Mouse (Mus musculus) layer of hippocampus, postnatal 14 days (tissue): ENCODE results near the gene Gmeb2. TPM values are rescaled to one million over a fixed set of nuclear protein-coding genes. Genes with fewer than 3 reads are reported as not detected.

Experiments
- DNase-seq, 2 experiments: peaks; one replicate each; pipeline ENCODE4 v3.0.0; 2021 to 2022; ENCODE audit warnings: low spot score in 2 of 2, mixed read lengths in 1 of 2
- total RNA-seq, 2 experiments: library from RNA; stranded (reverse); gene quantifications; 2 replicates each; pipeline ENCODE4 v1.2.3; 2021

Gmeb2 gene
- total RNA-seq, 2 experiments from 2014 or later: 16.3 to 20.1 TPM

GRCm38 (mm10) chr2:181233443-181233842 lies 54.4 kb downstream of the Gmeb2 start:
- DNase-seq: no peak

- no peak for DNase-seq
Measured at GRCm38 (mm10) chr2:181231171-181231570, 56.7 kb downstream of the Gmeb2 start.

GRCm38 (mm10) chr2:181228335-181228734 lies 59.5 kb downstream of the Gmeb2 start:
- no peak for DNase-seq

GRCm38 (mm10) chr2:181227122-181227521 lies 60.7 kb downstream of the Gmeb2 start:
- no peak for DNase-seq

- no peak for DNase-seq
Measured at GRCm38 (mm10) chr2:181224994-181225393, 62.8 kb downstream of the Gmeb2 start.

- DNase-seq: no peak
Measured at GRCm38 (mm10) chr2:181220361-181220760, 67.5 kb downstream of the Gmeb2 start.

- DNase-seq: peak; percentile 35 to 50
Measured at GRCm38 (mm10) chr2:181219538-181220216, 68.2 kb downstream of the Gmeb2 start, which contains the start of gene Fndc11. Gene Fndc11 (plus strand): TSS chr2:181220013.

- DNase-seq: no peak
Measured at GRCm38 (mm10) chr2:181218881-181219485, 68.9 kb downstream of the Gmeb2 start.

GRCm38 (mm10) chr2:181216037-181216436 lies 71.8 kb downstream of the Gmeb2 start:
- no peak for DNase-seq

- DNase-seq: no peak
Measured at GRCm38 (mm10) chr2:181213021-181213445, 74.8 kb downstream of the Gmeb2 start, which contains the start of gene Srms. Gene Srms (minus strand): TSS chr2:181213185.

GRCm38 (mm10) chr2:181212389-181213020 lies 75.3 kb downstream of the Gmeb2 start:
- no peak for DNase-seq

- DNase-seq: no peak
Measured at GRCm38 (mm10) chr2:181206118-181206517, 81.7 kb downstream of the Gmeb2 start.

GRCm38 (mm10) chr2:181205678-181206077 lies 82.2 kb downstream of the Gmeb2 start:
- no peak for DNase-seq

- DNase-seq: no peak
Measured at GRCm38 (mm10) chr2:181202886-181203285, 84.9 kb downstream of the Gmeb2 start.

GRCm38 (mm10) chr2:181202422-181202821 lies 85.4 kb downstream of the Gmeb2 start, which contains the start of gene Ptk6:
Gene Ptk6 (minus strand): TSS chr2:181202789.
- no peak for DNase-seq

- DNase-seq: no peak
Measured at GRCm38 (mm10) chr2:181201606-181202005, 86.2 kb downstream of the Gmeb2 start.

Other genes starting within 250 kb of the Gmeb2 start
- 10 to 100 TPM; 17.9 to 29.9 TPM for gene Chrna4, start 244.5 kb downstream of the Gmeb2 start, total RNA-seq
- gene Kcnq2, start 152.7 kb downstream of the Gmeb2 start, total RNA-seq: 100 to 1,000 TPM; 228 to 235 TPM
- 100 to 1,000 TPM; 904 to 919 TPM for gene Eef1a2, start 131.0 kb downstream of the Gmeb2 start, total RNA-seq
- gene Ppdpf, start 100.8 kb downstream of the Gmeb2 start, total RNA-seq: 100 to 1,000 TPM; 118 to 135 TPM
- gene Ptk6, start 85.2 kb downstream of the Gmeb2 start, total RNA-seq: not detected
- under 1 TPM; 0.14 to 0.41 TPM for gene Srms, start 74.8 kb downstream of the Gmeb2 start, total RNA-seq
- not detected for gene Fndc11, start 68.0 kb downstream of the Gmeb2 start, total RNA-seq
- 1 to 10 TPM; 2.1 TPM for gene Helz2, start 46.0 kb downstream of the Gmeb2 start, total RNA-seq
- gene Stmn3, start 26.5 kb upstream of the Gmeb2 start, total RNA-seq: 100 to 1,000 TPM; 793 to 798 TPM
- gene Rtel1, start 31.7 kb upstream of the Gmeb2 start, total RNA-seq: 10 to 100 TPM; 39.7 to 42.8 TPM
- 10 to 100 TPM; 60.3 to 65.3 TPM for gene Zgpat, start 76.9 kb upstream of the Gmeb2 start, total RNA-seq
- gene Arfrp1, start 77.4 kb upstream of the Gmeb2 start, total RNA-seq: 10 to 100 TPM; 37.0 to 37.7 TPM
- gene Lime1, start 92.0 kb upstream of the Gmeb2 start, total RNA-seq: 10 to 100 TPM; 32.1 to 32.8 TPM
- 10 to 100 TPM; 11.2 to 14.0 TPM for gene Zbtb46, start 171.4 kb upstream of the Gmeb2 start, total RNA-seq
- gene Abhd16b, start 205.2 kb upstream of the Gmeb2 start, total RNA-seq: not detected
- gene Tpd52l2, start 209.1 kb upstream of the Gmeb2 start, total RNA-seq: 10 to 100 TPM; 74.8 to 76.4 TPM
- gene Dnajc5, start 232.4 kb upstream of the Gmeb2 start, total RNA-seq: 100 to 1,000 TPM; 271 to 275 TPM